Mouse (Mus musculus): ENCODE measurements around the gene Gm17535. TPM values are rescaled to one million over a fixed set of nuclear protein-coding genes. Genes with fewer than 3 reads are reported as not detected.
"Not testable (repeated sequence)": the region's sequence is repeated elsewhere in the genome, so short reads cannot be mapped to it uniquely, and the experiment has no call there.

Gene Gm17535
- total RNA-seq (2021), result not detected

- DNase-seq (ENCODE audit: low spot score in 2 of 2); intact Hi-C loops (cut with DNase I): not testable (repeated sequence)
These were observed at the start of gene Gm17535 for GRCm38 (mm10) chr9:3034299-3034698. Gene Gm17535, plus strand, starts transcription at chr9:3034599.

- intact Hi-C loops (cut with DNase I), result not testable (repeated sequence)
- DNase-seq (ENCODE audit: low spot score in 2 of 2), result peak; percentile 16 to 40
These were observed 33.9 kb upstream of the Gm17535 start, which contains the start of gene Gm10722 for GRCm38 (mm10) chr9:3000445-3000972. Gene Gm10722, plus strand, starts transcription at chr9:3000922.

- DNase-seq (ENCODE audit: low spot score in 2 of 2), result peak; percentile 28 to 30
- intact Hi-C loops (cut with DNase I), result not testable (repeated sequence)
These were observed 33.4 kb upstream of the Gm17535 start for GRCm38 (mm10) chr9:3001006-3001405.

- DNase-seq (ENCODE audit: low spot score in 2 of 2), result peak; percentile 100
- intact Hi-C loops (cut with DNase I), result not testable (repeated sequence)
These were observed 32.3 kb upstream of the Gm17535 start for GRCm38 (mm10) chr9:3001948-3002659.

- intact Hi-C loops (cut with DNase I), result not testable (repeated sequence)
These were observed 31.5 kb upstream of the Gm17535 start, which contains the start of gene Gm11168 for GRCm38 (mm10) chr9:3002794-3003396. Gene Gm11168, plus strand, starts transcription at chr9:3003346.

GRCm38 (mm10) chr9:3006179-3006578 lies 28.2 kb upstream of the Gm17535 start:
- intact Hi-C loops (cut with DNase I); DNase-seq (ENCODE audit: low spot score in 2 of 2): not testable (repeated sequence)

More at GRCm38 (mm10) chr9:3002794-3003396, 31.5 kb upstream of the Gm17535 start, which contains the start of gene Gm11168:
- not testable (repeated sequence) for DNase-seq (ENCODE audit: low spot score in 2 of 2)

GRCm38 (mm10) chr9:3006636-3007035 lies 27.8 kb upstream of the Gm17535 start:
- DNase-seq (ENCODE audit: low spot score in 2 of 2), result peak; percentile 98
- intact Hi-C loops (cut with DNase I), result not testable (repeated sequence)

- DNase-seq (ENCODE audit: low spot score in 2 of 2); intact Hi-C loops (cut with DNase I): not testable (repeated sequence)
These were observed 27.1 kb upstream of the Gm17535 start for GRCm38 (mm10) chr9:3007272-3007671.

- DNase-seq (ENCODE audit: low spot score in 2 of 2); intact Hi-C loops (cut with DNase I): not testable (repeated sequence)
These were observed 25.1 kb upstream of the Gm17535 start for GRCm38 (mm10) chr9:3009331-3009730.

GRCm38 (mm10) chr9:3012054-3012621 lies 22.3 kb upstream of the Gm17535 start:
- intact Hi-C loops (cut with DNase I); DNase-seq (ENCODE audit: low spot score in 2 of 2): not testable (repeated sequence)

GRCm38 (mm10) chr9:3012733-3013279 lies 21.6 kb upstream of the Gm17535 start, which contains the start of gene Gm10721:
Gene Gm10721, plus strand, starts transcription at chr9:3013140.
- DNase-seq (ENCODE audit: low spot score in 2 of 2); intact Hi-C loops (cut with DNase I): not testable (repeated sequence)

GRCm38 (mm10) chr9:3015354-3015753 lies 19.0 kb upstream of the Gm17535 start, which contains the start of gene Gm10720:
Gene Gm10720, plus strand, starts transcription at chr9:3015654.
- intact Hi-C loops (cut with DNase I), result not testable (repeated sequence)

GRCm38 (mm10) chr9:3015896-3016295 lies 18.5 kb upstream of the Gm17535 start:
- intact Hi-C loops (cut with DNase I), result not testable (repeated sequence)

More at GRCm38 (mm10) chr9:3015354-3015753, 19.0 kb upstream of the Gm17535 start, which contains the start of gene Gm10720:
- DNase-seq (ENCODE audit: low spot score in 2 of 2), result not testable (repeated sequence)

GRCm38 (mm10) chr9:3017108-3017507 lies 17.3 kb upstream of the Gm17535 start, which contains the start of gene Gm10719:
Gene Gm10719, plus strand, starts transcription at chr9:3017408.
- DNase-seq (ENCODE audit: low spot score in 2 of 2); intact Hi-C loops (cut with DNase I): not testable (repeated sequence)

More at GRCm38 (mm10) chr9:3015896-3016295, 18.5 kb upstream of the Gm17535 start:
- not testable (repeated sequence) for DNase-seq (ENCODE audit: low spot score in 2 of 2)

GRCm38 (mm10) chr9:3018944-3019343 lies 15.5 kb upstream of the Gm17535 start:
- intact Hi-C loops (cut with DNase I), result not testable (repeated sequence)
- DNase-seq (ENCODE audit: low spot score in 2 of 2), result peak; percentile 23 to 74

- peak; percentile 61 to 73 for DNase-seq (ENCODE audit: low spot score in 2 of 2)
- intact Hi-C loops (cut with DNase I), result not testable (repeated sequence)
These were observed 14.3 kb upstream of the Gm17535 start for GRCm38 (mm10) chr9:3019835-3020727.

- intact Hi-C loops (cut with DNase I), result not testable (repeated sequence)
- peak; percentile 78 to 86 for DNase-seq (ENCODE audit: low spot score in 2 of 2)
These were observed 11.9 kb upstream of the Gm17535 start for GRCm38 (mm10) chr9:3022316-3023008.
